In genomic region chr9:55382441-55382840, GRCm38 (mm10) we compare ENCODE assay signal across 8 mouse cellular contexts. TPM values are rescaled to one million over a fixed set of nuclear protein-coding genes. Genes with fewer than 3 reads are reported as not detected.
A peak's percentile ranks its signal among the peaks of the same experiment; 100 is the strongest.
DNase-seq lines count a peak whose midpoint lies in the region; ATAC-seq and TF ChIP-seq lines count a peak whose summit lies in the region.

No protein-coding gene starts in this region.

- ATAC-seq in neural tube, embryonic 15.5 days (ENCODE audit: low FRiP score), result no peak
- peak; percentile 70 for ATAC-seq in megakaryocyte, adult 5-6 weeks (ENCODE audit: poor library complexity, severe bottlenecking)

- no peaks in the 10 kb centered on the region for H3K9me3 ChIP-seq in neural tube, embryonic 15.5 days (replicated peaks)

- intact Hi-C loops in gastrocnemius, adult 2 months (cut with DNase I), result no loop called here
- intact Hi-C loops in gastrocnemius, postnatal 14 days (cut with DNase I; ENCODE audit: low total_unique reads), result loop anchor here (10.0 kb wide), 1 partner anchor 238 kb away; the partner anchor contains the start of gene Ube2q2

- peak; percentile 39 for DNase-seq in gastrocnemius, adult 2 months
- DNase-seq in gastrocnemius, postnatal 14 days, result no peak
- DNase-seq in neural tube, embryonic 10.5 days (ENCODE audit: extremely low spot score, low spot score), result peak; percentile 59
- DNase-seq in brain, adult 2 months (ENCODE audit: low read depth, low spot score), result peak; percentile 64
- DNase-seq in fibroblast of lung, adult 2 months (ENCODE audit: low read depth), result peak; percentile 17
- DNase-seq in thymus, postnatal 36 days, result peak; percentile 15 to 40

- TF ChIP-seq CTCF in gastrocnemius, adult 2 months (IDR thresholded peaks at IDR 0.05), result peak; percentile 67

- H3K4me3 ChIP-seq in gastrocnemius, adult 2 months, result no peak overlapping the region
- H3K4me3 ChIP-seq in neural tube, embryonic 15.5 days (replicated peaks), result no peak overlapping the region

- no peaks in the 10 kb centered on the region for H3K36me3 ChIP-seq in neural tube, embryonic 15.5 days

- H3K27me3 ChIP-seq in neural tube, embryonic 15.5 days (replicated peaks), result no peaks in the 10 kb centered on the region

- 26% methylated on average over 5 of the region's 5 CpGs for WGBS in neural tube, embryonic 15.5 days

- H3K27ac ChIP-seq in gastrocnemius, adult 2 months, result no peak overlapping the region
- H3K27ac ChIP-seq in neural tube, embryonic 15.5 days (replicated peaks), result no peak overlapping the region

- H3K9ac ChIP-seq in neural tube, embryonic 15.5 days (replicated peaks), result no peak overlapping the region

- no peak overlapping the region for H3K4me2 ChIP-seq in neural tube, embryonic 15.5 days

- H3K4me1 ChIP-seq in neural tube, embryonic 15.5 days, result no peaks in the 10 kb centered on the region

RNA-seq across cellular contexts. Expression of gene Tmem266, which starts 55.7 kb away (rescaled TPM):
- total RNA-seq in gastrocnemius, adult 2 months (2021), result 1 to 10 TPM in 1 of 2 experiments, under 1 TPM in 1; 0.84 to 3.6 TPM
- total RNA-seq in gastrocnemius, postnatal 14 days (2021), result under 1 TPM; 0.27 to 0.44 TPM
- 5.0 and 5.4 TPM in 2 replicates for polyA plus RNA-seq in neural tube, embryonic 15.5 days (2015; fragmentation: Nextera tagmentation; extraction: Ambion mirVana)
- not detected in 2 replicates for total RNA-seq in megakaryocyte, adult 5-6 weeks (2015)
- total RNA-seq in megakaryocyte, adult 5-6 weeks (2017), result not detected in 2 replicates

RNA-seq across cellular contexts. Expression of gene Nrg4, which starts 55.8 kb away (rescaled TPM):
- total RNA-seq in gastrocnemius, adult 2 months (2021), result 1 to 10 TPM in 1 of 2 experiments, under 1 TPM in 1; 0.59 to 1.0 TPM
- under 1 TPM in 1 of 2 experiments, not detected in 1; 0.18 TPM for total RNA-seq in gastrocnemius, postnatal 14 days (2021)
- 1.4 TPM in 2 replicates for polyA plus RNA-seq in neural tube, embryonic 15.5 days (2015; fragmentation: Nextera tagmentation; extraction: Ambion mirVana)
- total RNA-seq in megakaryocyte, adult 5-6 weeks (2015), result 2.9 and 6.5 TPM in 2 replicates
- 2.1 TPM in 2 replicates for total RNA-seq in megakaryocyte, adult 5-6 weeks (2017)
